Mouse (Mus musculus) urinary bladder, adult 18-20 months (tissue): ENCODE measurements at regions not wholly inside any gene's neighbourhood (a gene's known extent, or its start where the extent isn't known, plus 50 kb on each side); places are given as distances from the start of the nearest gene placed in this dataset.
"Not testable (repeated sequence)": the region's sequence is repeated elsewhere in the genome, so short reads cannot be mapped to it uniquely, and the experiment has no call there.

Experiments
- DNase-seq, 2 experiments: peaks; one replicate each; pipeline ENCODE4 v3.0.0; 2022; ENCODE audit warnings: low spot score in 2 of 2, mixed read lengths in 2 of 2

- no peak for DNase-seq
Observed at GRCm38 (mm10) chr9:92661938-92662337, 119.9 kb downstream of the Plod2 start.

GRCm38 (mm10) chr9:92667361-92667881, 125.4 kb downstream of the Plod2 start:
- DNase-seq, result no peak

- DNase-seq, result no peak
Observed at GRCm38 (mm10) chr9:92671966-92672365, 129.9 kb downstream of the Plod2 start.

GRCm38 (mm10) chr9:92694361-92695016, 152.5 kb downstream of the Plod2 start:
- DNase-seq, result no peak

GRCm38 (mm10) chr9:92697971-92698370, 155.9 kb downstream of the Plod2 start:
- no peak for DNase-seq

GRCm38 (mm10) chr9:92704752-92705151, 162.7 kb downstream of the Plod2 start:
- no peak for DNase-seq

GRCm38 (mm10) chr9:92707011-92707410, 165.0 kb downstream of the Plod2 start:
- DNase-seq, result no peak

GRCm38 (mm10) chr9:92717176-92717575, 175.2 kb downstream of the Plod2 start:
- no peak for DNase-seq

GRCm38 (mm10) chr9:92718337-92718736, 176.3 kb downstream of the Plod2 start:
- DNase-seq, result no peak

- DNase-seq, result peak in 1 of 2 experiments; percentile 36
Observed at GRCm38 (mm10) chr9:92719251-92719650, 177.2 kb downstream of the Plod2 start.

- DNase-seq, result no peak
Observed at GRCm38 (mm10) chr9:92728864-92729263, 186.8 kb downstream of the Plod2 start.

- no peak for DNase-seq
Observed at GRCm38 (mm10) chr9:92731396-92731795, 189.4 kb downstream of the Plod2 start.

GRCm38 (mm10) chr9:92767532-92767931, 225.5 kb downstream of the Plod2 start:
- DNase-seq, result no peak

GRCm38 (mm10) chr9:92768432-92768831, 226.4 kb downstream of the Plod2 start:
- DNase-seq, result no peak

GRCm38 (mm10) chr9:92769528-92769927, 227.5 kb downstream of the Plod2 start:
- no peak for DNase-seq

GRCm38 (mm10) chr9:92771002-92771401, 229.0 kb downstream of the Plod2 start:
- no peak for DNase-seq

- DNase-seq, result no peak
Observed at GRCm38 (mm10) chr9:92771716-92772115, 229.7 kb downstream of the Plod2 start.

GRCm38 (mm10) chr9:92782922-92783454, 241.0 kb downstream of the Plod2 start:
- DNase-seq, result no peak

- DNase-seq, result no peak
Observed at GRCm38 (mm10) chr9:92799695-92800094, 257.7 kb downstream of the Plod2 start.

GRCm38 (mm10) chr9:92809469-92809868, 267.4 kb downstream of the Plod2 start:
- peak in 1 of 2 experiments; percentile 5 for DNase-seq

- DNase-seq, result no peak
Observed at GRCm38 (mm10) chr9:92820721-92821120, 278.7 kb downstream of the Plod2 start.

- no peak for DNase-seq
Observed at GRCm38 (mm10) chr9:92826708-92827353, 284.8 kb downstream of the Plod2 start.

- not testable (repeated sequence) for DNase-seq
Observed at GRCm38 (mm10) chr9:92836156-92836555, 294.1 kb downstream of the Plod2 start.
